Mouse (Mus musculus) liver, embryonic 13.5 days (tissue): ENCODE measurements around the gene Mafg. TPM values are rescaled to one million over a fixed set of nuclear protein-coding genes. Genes with fewer than 3 reads are reported as not detected.

ENCODE experiments used
- ATAC-seq: fragments of 200-750 bp; cut with Nextera tagmentation; 2 replicates; pipeline ENCODE4 v1.8.0; 2017; ENCODE audit warnings: low read depth, mild to moderate bottlenecking, moderate number of reproducible peaks, moderate library complexity
- DNase-seq: peaks from one replicate; pipeline ENCODE4 v3.0.0; 2022
- H3K27ac ChIP-seq: fragments of 300-500 bp; sonication (generic); 2 replicates; pipeline ENCODE4 v1.5.1; 2015; ENCODE audit warnings: moderate library complexity, mild to moderate bottlenecking, inconsistent platforms
- H3K27me3 ChIP-seq: fragments of 300-500 bp; sonication (generic); 2 replicates; pipeline ENCODE4 v1.6.1; 2015; ENCODE audit warnings: mild to moderate bottlenecking, inconsistent platforms
- H3K36me3 ChIP-seq: fragments of 300-500 bp; sonication (generic); 2 replicates; pipeline ENCODE4 v1.6.1; 2015; ENCODE audit warnings: mild to moderate bottlenecking, inconsistent platforms
- H3K4me1 ChIP-seq: fragments of 300-500 bp; sonication (generic); replicated peaks from 2 replicates; pipeline ENCODE4 v1.6.1; 2015; ENCODE audit warnings: inconsistent platforms
- H3K4me2 ChIP-seq: fragments of 300-500 bp; sonication (generic); 2 replicates; pipeline ENCODE4 v1.6.1; 2015; ENCODE audit warnings: inconsistent platforms, mild to moderate bottlenecking, moderate library complexity
- H3K4me3 ChIP-seq: fragments of 300-500 bp; sonication (generic); replicated peaks from 2 replicates; pipeline ENCODE4 v1.5.1; 2015; ENCODE audit warnings: mild to moderate bottlenecking, inconsistent platforms
- H3K9ac ChIP-seq: fragments of 300-500 bp; sonication (generic); 2 replicates; pipeline ENCODE4 v1.6.1; 2015; ENCODE audit warnings: mild to moderate bottlenecking, inconsistent platforms
- H3K9me3 ChIP-seq: fragments of 300-500 bp; sonication (generic); replicated peaks from 2 replicates; pipeline ENCODE4 v1.6.1; 2016; ENCODE audit warnings: inconsistent platforms
- WGBS: fragments of 180-500 bp; shearing (Covaris S2); methylation state at CpG from one replicate; pipeline ENCODE4 v1.1.7; 2015; ENCODE audit not compliant: insufficient replicate concordance; 5-methylcytosine and 5-hydroxymethylcytosine counted together
- polyA plus RNA-seq: library from polyadenylated mRNA; unstranded; fragments of >200 nt; fragmentation: Nextera tagmentation; extraction: Ambion mirVana; gene quantifications from 2 replicates; pipeline ENCODE4 v1.2.1, GENCODE M21; 2015

Mafg gene
- polyA plus RNA-seq, 1 experiment from 2014 or later, result 40.0 TPM

GRCm38 (mm10) chr11:120628601-120629340 lies 4.6 kb downstream of the Mafg start:
- Histone ChIP-seq H3K9ac (peak overlapping the region; percentile 99), H3K9me3 (no peaks in the 10 kb centered on the region), H3K36me3 (peaks cover 35% of the 10 kb centered on the region), H3K27me3 (no peaks in the 10 kb centered on the region), H3K27ac (peak overlapping the region; percentile 100), H3K4me1 (peaks cover 80% of the 10 kb centered on the region), H3K4me3 (peak overlapping the region; percentile 91), H3K4me2 (peak overlapping the region; percentile 85)
- ATAC-seq (no peak), DNase-seq (no peak)
- 82% methylated on average over 23 of the region's 23 CpGs for WGBS

- no peak for ATAC-seq
- H3K27me3 ChIP-seq, result no peaks in the 10 kb centered on the region
- no peak for DNase-seq
- H3K9me3 ChIP-seq, result no peaks in the 10 kb centered on the region
- peak overlapping the region; percentile 29 for H3K4me3 ChIP-seq
- peak overlapping the region; percentile 97 for H3K27ac ChIP-seq
- H3K4me2 ChIP-seq, result peak overlapping the region; percentile 50
- peak overlapping the region; percentile 56 for H3K9ac ChIP-seq
- peaks cover 89% of the 10 kb centered on the region for H3K4me1 ChIP-seq
- H3K36me3 ChIP-seq, result peaks cover 46% of the 10 kb centered on the region
- 37% methylated on average over 22 of the region's 22 CpGs for WGBS
Observed at GRCm38 (mm10) chr11:120627468-120628300, 5.7 kb downstream of the Mafg start.

- peaks cover 53% of the 10 kb centered on the region for H3K36me3 ChIP-seq
- peak overlapping the region; percentile 56 for H3K9ac ChIP-seq
- DNase-seq, result no peak
- H3K4me2 ChIP-seq, result peak overlapping the region; percentile 50
- peaks cover 88% of the 10 kb centered on the region for H3K4me1 ChIP-seq
- H3K27me3 ChIP-seq, result no peaks in the 10 kb centered on the region
- no peaks in the 10 kb centered on the region for H3K9me3 ChIP-seq
- H3K4me3 ChIP-seq, result no peak overlapping the region; the same call in 1 of the 2 replicates
- ATAC-seq, result no peak
- peak overlapping the region; percentile 97 for H3K27ac ChIP-seq
- 84% methylated on average over 11 of the region's 11 CpGs for WGBS
Observed at GRCm38 (mm10) chr11:120626785-120627467, 6.5 kb downstream of the Mafg start.

- Histone ChIP-seq H3K4me1 (peaks cover 71% of the 10 kb centered on the region), H3K27ac (peak within 1 kb of the TSS; percentile 97), H3K36me3 (peaks cover 70% of the 10 kb centered on the region), H3K9me3 (no peaks in the 10 kb centered on the region), H3K4me3 (peak within 1 kb of the TSS; percentile 100), H3K9ac (peak within 1 kb of the TSS; percentile 99), H3K27me3 (no peaks in the 10 kb centered on the region), H3K4me2 (peak within 1 kb of the TSS; percentile 94)
- no peak for ATAC-seq
- WGBS, result 8% methylated on average over 5 of the region's 5 CpGs
- no peak for DNase-seq
Observed at GRCm38 (mm10) chr11:120625152-120625775, 8.1 kb downstream of the Mafg start, which contains the start of gene Sirt7. Gene Sirt7 (minus strand): TSS chr11:120625240.

- Histone ChIP-seq H3K4me3 (peak overlapping the region; percentile 100), H3K4me2 (peak overlapping the region; percentile 94), H3K36me3 (peaks cover 76% of the 10 kb centered on the region), H3K27ac (peak overlapping the region; percentile 97), H3K9ac (peak overlapping the region; percentile 99), H3K9me3 (no peaks in the 10 kb centered on the region), H3K27me3 (no peaks in the 10 kb centered on the region), H3K4me1 (peaks cover 66% of the 10 kb centered on the region)
- under 1% methylated on average over 53 of the region's 53 CpGs for WGBS
- ATAC-seq (peak; percentile 66), DNase-seq (peak; percentile 77)
Observed at GRCm38 (mm10) chr11:120624680-120625111, 8.7 kb downstream of the Mafg start.

- H3K27me3 ChIP-seq, result no peaks in the 10 kb centered on the region
- DNase-seq (peak; percentile 70), ATAC-seq (peak; percentile 81)
- peak overlapping the region; percentile 97 for H3K27ac ChIP-seq
- 10% methylated on average over 30 of the region's 30 CpGs for WGBS
- H3K9me3 ChIP-seq, result no peaks in the 10 kb centered on the region
- peaks cover 60% of the 10 kb centered on the region for H3K4me1 ChIP-seq
- H3K4me2 ChIP-seq, result peak overlapping the region; percentile 94
- H3K36me3 ChIP-seq, result peaks cover 75% of the 10 kb centered on the region
- peak overlapping the region; percentile 100 for H3K4me3 ChIP-seq
- H3K9ac ChIP-seq, result peak overlapping the region; percentile 99
Observed at GRCm38 (mm10) chr11:120623961-120624679, 9.3 kb downstream of the Mafg start.

- Histone ChIP-seq H3K4me1 (peaks cover 58% of the 10 kb centered on the region), H3K4me3 (no peak overlapping the region), H3K27me3 (no peaks in the 10 kb centered on the region), H3K4me2 (peak overlapping the region; percentile 94; the same call in 1 of the 2 replicates), H3K9me3 (no peaks in the 10 kb centered on the region), H3K36me3 (peaks cover 77% of the 10 kb centered on the region), H3K27ac (no peak overlapping the region), H3K9ac (0 out of 2 replicates have a peak overlapping the region, but pooled peaks have one; percentile 99)
- 90% methylated on average over 6 of the region's 6 CpGs for WGBS
- ATAC-seq (no peak), DNase-seq (no peak)
Observed at GRCm38 (mm10) chr11:120622805-120623204, 10.6 kb downstream of the Mafg start.

- DNase-seq, result no peak
- H3K4me1 ChIP-seq, result peaks cover 53% of the 10 kb centered on the region
- H3K9me3 ChIP-seq, result no peaks in the 10 kb centered on the region
- ATAC-seq, result no peak
- H3K36me3 ChIP-seq, result peaks cover 66% of the 10 kb centered on the region
- no peak overlapping the region for H3K4me2 ChIP-seq
- H3K4me3 ChIP-seq, result no peak overlapping the region
- no peaks in the 10 kb centered on the region for H3K27me3 ChIP-seq
- 91% methylated on average over 14 of the region's 14 CpGs for WGBS
- no peak overlapping the region for H3K9ac ChIP-seq
- no peak overlapping the region for H3K27ac ChIP-seq
Observed at GRCm38 (mm10) chr11:120620195-120620594, 13.2 kb downstream of the Mafg start.

- 91% methylated on average over 25 of the region's 25 CpGs for WGBS
- H3K9me3 ChIP-seq, result no peaks in the 10 kb centered on the region
- peaks cover 49% of the 10 kb centered on the region for H3K4me1 ChIP-seq
- peak overlapping the region; percentile 80; the same call in 1 of the 2 replicates for H3K4me3 ChIP-seq
- peak overlapping the region; percentile 90 for H3K4me2 ChIP-seq
- no peak for ATAC-seq
- peak overlapping the region; percentile 89 for H3K27ac ChIP-seq
- peak overlapping the region; percentile 88; the same call in 1 of the 2 replicates for H3K9ac ChIP-seq
- H3K27me3 ChIP-seq, result no peaks in the 10 kb centered on the region
- peaks cover 79% of the 10 kb centered on the region for H3K36me3 ChIP-seq
- no peak for DNase-seq
Observed at GRCm38 (mm10) chr11:120618619-120619535, 14.5 kb downstream of the Mafg start.
